Mouse (Mus musculus) hindbrain, embryonic 16.5 days (tissue): ENCODE results near the gene Atp5h. TPM values are rescaled to one million over a fixed set of nuclear protein-coding genes. Genes with fewer than 3 reads are reported as not detected.
"Not testable (repeated sequence)": the region's sequence is repeated elsewhere in the genome, so short reads cannot be mapped to it uniquely, and the experiment has no call there.

Experiments
- ATAC-seq: fragments of 200-750 bp; cut with Nextera tagmentation; 2 replicates; pipeline ENCODE4 v1.8.0; 2017; ENCODE audit warnings: moderate TSS enrichment, moderate library complexity
- H3K27ac ChIP-seq: fragments of 300-500 bp; sonication (generic); 2 replicates; pipeline ENCODE4 v1.5.1; 2014; ENCODE audit warnings: low read depth, mild to moderate bottlenecking, control low read depth, low read length, moderate library complexity
- H3K27me3 ChIP-seq: fragments of 300-500 bp; sonication (generic); replicated peaks from 2 replicates; pipeline ENCODE4 v1.6.1; 2014; ENCODE audit warnings: low read length; ENCODE audit not compliant: control insufficient read depth, insufficient read depth
- H3K36me3 ChIP-seq: fragments of 300-500 bp; sonication (generic); 2 replicates; pipeline ENCODE4 v1.6.1; 2014; ENCODE audit warnings: mild to moderate bottlenecking, low read length, moderate library complexity, mixed read lengths; ENCODE audit not compliant: control insufficient read depth, insufficient read depth
- H3K4me1 ChIP-seq: fragments of 300-500 bp; sonication (generic); 2 replicates; pipeline ENCODE4 v1.6.1; 2014; ENCODE audit warnings: low read depth, low read length; ENCODE audit not compliant: control insufficient read depth, insufficient read depth
- H3K4me2 ChIP-seq: fragments of 300-500 bp; sonication (generic); 2 replicates; pipeline ENCODE4 v1.6.1; 2014; ENCODE audit warnings: mild to moderate bottlenecking, low read length, control low read depth, moderate library complexity
- H3K4me3 ChIP-seq: fragments of 300-500 bp; sonication (generic); 2 replicates; pipeline ENCODE4 v1.5.1; 2014; ENCODE audit warnings: mild to moderate bottlenecking, low read length, control low read depth, moderate library complexity
- H3K9ac ChIP-seq: fragments of 300-500 bp; sonication (generic); 2 replicates; pipeline ENCODE4 v1.6.1; 2014; ENCODE audit warnings: low read depth, mild to moderate bottlenecking, control low read depth, low read length, moderate library complexity
- H3K9me3 ChIP-seq: fragments of 300-500 bp; sonication (generic); 2 replicates; pipeline ENCODE4 v1.6.1; 2014; ENCODE audit warnings: mild to moderate bottlenecking, low read length, moderate library complexity; ENCODE audit not compliant: control insufficient read depth
- WGBS: fragments of 180-500 bp; shearing (Covaris S2); extraction: QIAGEN DNeasy Blood & Tissue Kit; methylation state at CpG from one replicate; pipeline ENCODE4 v1.1.7; 2014; 5-methylcytosine and 5-hydroxymethylcytosine counted together
- polyA plus RNA-seq: library from polyadenylated mRNA; unstranded; fragments of >200 nt; fragmentation: Nextera tagmentation; extraction: Ambion mirVana; gene quantifications from 2 replicates; pipeline ENCODE4 v1.2.1, GENCODE M21; 2015

Gene Atp5h
- polyA plus RNA-seq, 1 experiment from 2014 or later = 923 TPM

DNA sequence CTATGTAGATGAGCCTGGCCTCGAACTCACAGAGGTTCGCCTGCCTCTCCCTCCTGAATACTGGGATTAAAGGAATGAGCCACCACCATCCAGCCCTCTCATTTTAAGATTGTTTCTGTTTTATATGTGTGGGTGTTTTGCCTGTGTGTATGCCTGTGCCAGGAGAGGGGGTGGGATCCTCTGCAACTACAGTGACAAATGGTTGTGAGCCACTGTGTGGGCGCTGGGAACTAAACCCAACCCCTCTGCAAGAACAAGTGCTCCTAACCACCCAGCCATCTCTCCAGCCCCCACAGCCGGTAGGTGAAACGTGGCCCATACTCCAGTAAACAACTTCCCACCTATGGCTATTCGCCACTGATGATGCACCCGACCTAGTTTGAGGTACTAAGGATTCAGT lies 28.4 kb downstream of the Atp5h start:
- no peak for ATAC-seq
- Histone ChIP-seq H3K9ac (no peak overlapping the region), H3K27me3 (no peaks in the 10 kb centered on the region), H3K4me2 (no peak overlapping the region), H3K36me3 (peaks cover 30% of the 10 kb centered on the region), H3K4me1 (no peaks in the 10 kb centered on the region), H3K27ac (no peak overlapping the region), H3K9me3 (no peaks in the 10 kb centered on the region), H3K4me3 (no peak overlapping the region)
- WGBS = 89% methylated on average over 7 of the region's 7 CpGs

DNA sequence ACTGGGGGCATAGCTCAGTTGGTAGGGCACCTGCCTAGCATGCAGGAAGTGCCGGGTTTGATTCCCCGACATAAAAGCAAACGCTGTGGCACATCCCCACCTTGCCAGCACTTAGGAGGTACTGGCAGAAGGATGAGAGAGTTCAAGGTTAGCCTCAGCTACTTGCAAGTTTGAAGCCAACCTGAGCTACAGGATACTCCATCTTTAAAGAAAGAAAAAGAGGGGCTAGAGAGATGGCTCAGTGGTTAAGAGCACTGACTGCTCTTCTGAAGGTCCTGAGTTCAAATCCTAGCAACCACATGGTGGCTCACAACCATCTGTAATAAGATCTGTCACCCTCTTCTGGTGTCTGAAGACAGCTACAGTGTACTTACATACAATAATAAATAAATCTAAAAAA lies 32.9 kb downstream of the Atp5h start:
- H3K4me3 ChIP-seq, ATAC-seq, H3K9me3 ChIP-seq, H3K4me2 ChIP-seq, H3K27ac ChIP-seq, H3K9ac ChIP-seq, H3K27me3 ChIP-seq: not testable (repeated sequence)
- Histone ChIP-seq H3K36me3 (peaks cover 12% of the 10 kb centered on the region), H3K4me1 (peaks cover 28% of the 10 kb centered on the region)
- WGBS = 87% methylated on average over 3 of the region's 3 CpGs

DNA sequence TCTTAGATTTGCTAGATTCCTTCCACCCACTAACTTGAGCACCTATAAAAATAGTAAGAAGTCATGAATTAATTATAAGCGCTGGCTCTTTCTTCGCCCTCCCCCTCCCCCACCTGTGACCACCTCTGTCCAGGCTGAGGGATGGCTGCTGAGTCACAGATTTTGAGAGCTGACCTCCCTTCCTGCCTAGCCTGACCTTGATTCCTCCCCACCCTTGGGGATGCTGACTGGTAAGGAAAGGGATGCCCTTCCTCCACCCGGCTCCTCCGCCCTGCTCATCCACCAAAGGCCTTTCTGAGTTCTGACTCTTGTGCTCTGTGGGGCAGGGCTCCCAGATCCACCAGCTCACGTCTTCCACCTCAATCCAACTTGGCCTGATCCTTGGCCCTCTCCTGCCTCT lies 35.2 kb downstream of the Atp5h start:
- H3K27ac ChIP-seq = peak overlapping the region; percentile 62

DNA sequence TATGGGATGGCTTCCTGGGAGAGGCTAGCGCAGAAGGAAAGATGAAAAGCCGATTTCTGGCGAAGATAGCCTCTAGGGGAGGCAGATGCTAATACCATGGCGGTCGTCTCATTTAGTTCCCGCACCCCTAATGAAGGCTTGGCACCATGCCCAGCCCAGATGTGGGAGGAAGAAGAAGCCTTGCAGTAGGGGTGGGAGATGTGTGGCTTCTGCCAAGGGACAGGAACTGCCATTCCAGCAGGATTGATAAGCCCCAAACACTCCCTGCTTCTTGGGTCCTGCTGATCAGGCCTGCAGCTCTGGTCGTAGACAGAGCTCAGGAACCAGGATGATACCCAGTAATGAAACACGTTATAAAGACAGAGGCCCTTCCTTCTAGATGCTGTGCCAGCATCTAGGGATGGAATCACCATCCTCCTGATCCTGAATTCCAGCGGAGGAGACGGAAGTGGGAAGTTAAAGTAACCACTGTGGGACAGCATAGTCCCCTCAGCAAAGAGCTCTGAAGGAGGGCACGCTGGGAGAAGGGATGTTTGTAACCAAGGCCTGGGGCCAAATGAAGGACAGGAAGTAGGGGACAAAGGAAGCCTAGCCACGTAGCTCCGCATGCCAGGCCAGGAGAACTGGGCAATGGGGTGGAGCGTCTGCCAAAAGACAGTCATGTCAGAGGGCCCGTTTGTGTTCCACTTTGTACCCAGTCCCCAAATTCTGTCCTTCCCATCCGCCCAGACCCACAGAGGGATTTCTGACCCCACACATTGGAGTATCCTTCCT lies 35.9 kb downstream of the Atp5h start:
- Histone ChIP-seq H3K4me3 (peak overlapping the region; percentile 92), H3K9ac (peak overlapping the region; percentile 100), H3K4me2 (peak overlapping the region; percentile 81), H3K27me3 (no peaks in the 10 kb centered on the region), H3K36me3 (no peaks in the 10 kb centered on the region), H3K9me3 (no peaks in the 10 kb centered on the region), H3K4me1 (peaks cover 30% of the 10 kb centered on the region), H3K27ac (peak overlapping the region; percentile 62)
- no peak for ATAC-seq
- 32% methylated on average over 16 of the region's 16 CpGs for WGBS

More for the DNA sequence above, 35.2 kb downstream of the Atp5h start:
- Histone ChIP-seq H3K27me3 (no peaks in the 10 kb centered on the region), H3K4me1 (peaks cover 30% of the 10 kb centered on the region), H3K9me3 (no peaks in the 10 kb centered on the region), H3K4me3 (no peak overlapping the region), H3K36me3 (no peaks in the 10 kb centered on the region), H3K4me2 (peak overlapping the region; percentile 81), H3K9ac (peak overlapping the region; percentile 17; the same call in 1 of the 2 replicates)
- 75% methylated on average over 5 of the region's 5 CpGs for WGBS
- ATAC-seq = no peak

DNA sequence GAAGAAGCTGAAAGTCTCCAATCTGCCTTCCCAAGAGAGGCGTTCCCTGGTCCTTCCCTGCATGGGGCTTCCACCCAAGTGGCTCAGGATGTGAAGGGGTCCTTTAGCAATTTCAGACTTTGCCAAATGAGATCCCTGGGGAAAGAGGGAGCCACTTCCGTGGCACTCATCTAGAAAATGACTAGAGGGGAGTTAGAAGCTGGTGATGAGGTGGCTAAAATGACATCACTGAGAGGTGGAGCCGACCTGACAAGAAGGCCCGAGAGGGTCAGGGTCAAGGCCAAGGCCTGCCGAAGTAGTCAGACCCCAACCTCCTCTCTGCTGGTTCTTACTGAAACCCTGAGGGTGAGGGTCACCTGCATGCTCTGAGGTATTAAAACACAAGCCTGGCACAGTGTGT lies 36.9 kb downstream of the Atp5h start:
- H3K9me3 ChIP-seq = no peaks in the 10 kb centered on the region
- H3K27ac ChIP-seq = peak overlapping the region; percentile 94
- H3K4me1 ChIP-seq = peaks cover 30% of the 10 kb centered on the region
- peak overlapping the region; percentile 81 for H3K4me2 ChIP-seq
- WGBS = 13% methylated on average over 5 of the region's 5 CpGs
- H3K27me3 ChIP-seq = no peaks in the 10 kb centered on the region
- H3K4me3 ChIP-seq = peak overlapping the region; percentile 92
- ATAC-seq = no peak
- H3K9ac ChIP-seq = peak overlapping the region; percentile 100
- no peaks in the 10 kb centered on the region for H3K36me3 ChIP-seq

DNA sequence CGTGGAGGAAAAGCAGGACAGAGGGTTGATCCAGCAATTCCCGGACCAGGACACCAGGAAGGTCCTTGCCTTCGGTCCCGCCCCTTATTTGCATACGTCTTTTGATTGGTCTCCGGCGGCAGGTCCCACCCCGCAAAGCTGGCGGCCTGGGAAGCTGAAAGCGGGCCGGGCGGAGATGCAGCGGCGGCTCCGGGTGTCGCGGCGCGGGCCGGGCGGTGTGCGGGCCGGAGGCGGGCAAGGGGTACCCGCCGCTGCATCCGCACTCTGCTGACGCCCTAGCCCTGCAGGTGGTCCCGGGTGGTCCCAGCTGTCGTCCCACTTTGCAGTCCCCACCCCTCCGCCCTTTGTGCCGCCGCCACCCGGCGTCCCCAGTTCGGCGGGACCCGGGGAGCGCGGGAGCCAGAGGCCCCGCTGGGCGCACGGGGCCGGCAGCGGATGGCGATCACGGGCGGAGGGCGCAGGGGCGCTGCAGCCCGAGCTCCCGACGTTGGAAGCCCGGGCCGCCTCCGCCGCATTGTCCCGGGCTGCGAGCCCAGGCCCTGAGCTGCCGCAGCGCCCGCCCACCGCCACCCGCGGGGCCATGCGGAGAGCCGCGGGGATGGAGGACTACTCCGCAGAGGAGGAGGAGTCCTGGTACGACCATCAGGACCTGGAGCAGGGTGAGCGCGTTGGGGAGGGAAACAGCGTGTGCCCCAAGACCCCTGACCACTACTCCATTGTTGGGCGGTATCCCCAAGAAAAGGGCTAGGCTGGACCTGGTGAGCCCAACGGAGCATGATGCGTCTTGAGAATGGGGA lies 37.8 kb downstream of the Atp5h start, which contains the start of gene Cdr2l:
Gene Cdr2l (plus strand): TSS at position 174 of the 797 bp plus-strand sequence.
- peak within 1 kb of the TSS; percentile 92 for H3K4me3 ChIP-seq
- peak within 1 kb of the TSS; percentile 81 for H3K4me2 ChIP-seq
- WGBS = under 1% methylated on average over 46 of the region's 76 CpGs
- peak within 1 kb of the TSS; percentile 100 for H3K9ac ChIP-seq
- no peaks in the 10 kb centered on the region for H3K9me3 ChIP-seq
- no peaks in the 10 kb centered on the region for H3K36me3 ChIP-seq
- no peaks in the 10 kb centered on the region for H3K27me3 ChIP-seq
- peaks cover 30% of the 10 kb centered on the region for H3K4me1 ChIP-seq
- H3K27ac ChIP-seq = peak within 1 kb of the TSS; percentile 94
- peak; percentile 92 for ATAC-seq

DNA sequence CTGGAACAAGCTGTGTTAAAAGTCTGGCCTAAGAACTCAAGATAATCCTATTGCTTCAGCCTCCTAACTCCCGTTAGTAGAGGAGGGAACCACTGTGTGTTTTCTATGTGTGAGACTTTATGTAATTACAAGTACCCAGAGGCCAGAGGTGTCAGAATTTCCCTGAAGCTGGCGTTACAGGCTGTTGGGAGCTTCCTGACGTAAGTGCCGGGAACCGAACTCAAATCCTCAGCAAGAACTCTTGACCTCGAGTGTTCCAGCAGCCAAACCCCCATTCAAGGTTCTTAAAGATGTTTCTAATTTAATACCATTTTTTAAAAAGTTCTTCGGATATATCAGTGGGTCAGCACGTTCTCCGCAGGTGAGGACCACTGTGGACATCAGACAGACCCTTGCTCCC lies 38.5 kb downstream of the Atp5h start:
- Histone ChIP-seq H3K9ac (no peak overlapping the region), H3K4me2 (peak overlapping the region; percentile 81), H3K27me3 (no peaks in the 10 kb centered on the region), H3K4me1 (peaks cover 30% of the 10 kb centered on the region), H3K4me3 (peak overlapping the region; percentile 92), H3K36me3 (no peaks in the 10 kb centered on the region), H3K27ac (0 out of 2 replicates have a peak overlapping the region, but pooled peaks have one; percentile 3), H3K9me3 (no peaks in the 10 kb centered on the region)
- WGBS = 15% methylated on average over 9 of the region's 9 CpGs
- ATAC-seq = no peak

DNA sequence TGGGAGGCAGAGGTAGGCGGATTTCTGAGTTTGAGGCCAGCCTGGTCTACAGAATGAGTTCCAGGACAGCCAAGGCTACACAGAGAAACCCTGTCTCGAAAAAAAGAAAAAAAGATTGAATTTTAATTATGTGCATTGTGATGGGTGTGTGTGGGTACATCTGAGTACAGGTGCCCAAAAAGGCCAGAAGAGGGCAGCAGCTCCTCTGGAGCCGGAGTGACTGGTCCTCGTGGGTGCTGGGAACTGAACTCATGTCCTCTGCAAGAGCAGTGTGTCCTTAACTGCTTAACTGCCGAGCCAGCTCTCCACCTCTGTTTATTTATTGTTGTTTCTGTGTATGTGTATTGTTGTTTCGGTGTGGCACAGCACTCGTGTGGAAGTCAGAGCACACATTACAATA lies 41.9 kb downstream of the Atp5h start:
- no peak overlapping the region for H3K27ac ChIP-seq
- H3K4me3 ChIP-seq = no peak overlapping the region
- ATAC-seq = no peak
- H3K36me3 ChIP-seq = no peaks in the 10 kb centered on the region
- peaks cover 4% of the 10 kb centered on the region for H3K27me3 ChIP-seq
- H3K4me1 ChIP-seq = peaks cover 16% of the 10 kb centered on the region
- H3K4me2 ChIP-seq = no peak overlapping the region
- WGBS = 87% methylated on average over 7 of the region's 7 CpGs
- H3K9ac ChIP-seq = no peak overlapping the region
- H3K9me3 ChIP-seq = no peaks in the 10 kb centered on the region

DNA sequence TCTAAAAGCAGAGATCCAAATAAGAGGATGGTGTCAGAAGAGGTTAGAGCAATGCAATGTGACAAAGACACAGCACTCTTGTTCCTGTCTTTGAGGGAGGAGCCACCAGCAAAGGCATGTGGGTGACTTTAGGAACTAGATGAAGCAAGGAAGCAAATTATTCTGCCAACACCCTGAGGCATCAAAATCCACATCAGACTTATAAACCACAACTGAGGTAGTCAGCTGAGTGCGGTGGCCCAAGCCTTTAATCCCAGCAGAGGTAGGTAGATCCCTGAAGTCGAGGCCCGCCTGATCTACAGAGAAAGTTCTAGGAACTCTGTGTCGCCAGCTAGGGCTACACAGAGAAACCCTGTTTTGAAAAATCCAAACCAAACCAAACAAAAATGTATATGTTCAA lies 42.5 kb downstream of the Atp5h start:
- peaks cover 14% of the 10 kb centered on the region for H3K4me1 ChIP-seq
- H3K9ac ChIP-seq = no peak overlapping the region
- no peak overlapping the region for H3K4me2 ChIP-seq
- H3K27ac ChIP-seq = no peak overlapping the region
- H3K9me3 ChIP-seq = no peaks in the 10 kb centered on the region
- no peak overlapping the region for H3K4me3 ChIP-seq
- WGBS = 87% methylated on average over 4 of the region's 4 CpGs
- ATAC-seq = no peak
- H3K27me3 ChIP-seq = peaks cover 4% of the 10 kb centered on the region
- no peaks in the 10 kb centered on the region for H3K36me3 ChIP-seq
